Mouse (Mus musculus): ENCODE data around the gene Pbxip1.

The Pbxip1 gene

GRCm38 (mm10) chr3:89432606-89433005 is 3.9 kb upstream of the Pbxip1 start:
- no peak for DNase-seq (ENCODE audit: low spot score in 2 of 2)

GRCm38 (mm10) chr3:89434532-89434931 is 2.0 kb upstream of the Pbxip1 start:
- no peak for DNase-seq (ENCODE audit: low spot score in 2 of 2)

- no peak for DNase-seq (ENCODE audit: low spot score in 2 of 2)
These were observed 1.5 kb upstream of the Pbxip1 start for GRCm38 (mm10) chr3:89435041-89435440.

GRCm38 (mm10) chr3:89437269-89437668 is 763 bp downstream of the Pbxip1 start:
- no peak for DNase-seq (ENCODE audit: low spot score in 2 of 2)

GRCm38 (mm10) chr3:89440691-89441090 is 4.2 kb downstream of the Pbxip1 start:
- DNase-seq (ENCODE audit: low spot score in 2 of 2): no peak

GRCm38 (mm10) chr3:89448720-89449537 is 12.4 kb downstream of the Pbxip1 start:
- DNase-seq (ENCODE audit: low spot score in 2 of 2): no peak

GRCm38 (mm10) chr3:89449541-89449940 is 13.0 kb downstream of the Pbxip1 start:
- DNase-seq (ENCODE audit: low spot score in 2 of 2): peak in 1 of 2 experiments; percentile 63

- no peak for DNase-seq (ENCODE audit: low spot score in 2 of 2)
These were observed 15.4 kb downstream of the Pbxip1 start for GRCm38 (mm10) chr3:89451916-89452315.

GRCm38 (mm10) chr3:89454401-89455177 is 18.1 kb downstream of the Pbxip1 start, which contains the start of gene Pmvk:
Pmvk (plus strand) TSS chr3:89454541.
- no peak for DNase-seq (ENCODE audit: low spot score in 2 of 2)

- DNase-seq (ENCODE audit: low spot score in 2 of 2): no peak
These were observed 19.3 kb downstream of the Pbxip1 start for GRCm38 (mm10) chr3:89455786-89456285.

GRCm38 (mm10) chr3:89456726-89457665 is 20.5 kb downstream of the Pbxip1 start:
- DNase-seq (ENCODE audit: low spot score in 2 of 2): peak in 1 of 2 experiments; percentile 39

- no peak for DNase-seq (ENCODE audit: low spot score in 2 of 2)
These were observed 22.0 kb downstream of the Pbxip1 start for GRCm38 (mm10) chr3:89458372-89458964.

- DNase-seq (ENCODE audit: low spot score in 2 of 2): peak; percentile 80 to 90
These were observed 22.7 kb downstream of the Pbxip1 start for GRCm38 (mm10) chr3:89458965-89459807.

- DNase-seq (ENCODE audit: low spot score in 2 of 2): no peak
These were observed 31.8 kb downstream of the Pbxip1 start for GRCm38 (mm10) chr3:89468268-89468667.

GRCm38 (mm10) chr3:89472280-89472679 is 35.8 kb downstream of the Pbxip1 start:
- DNase-seq (ENCODE audit: low spot score in 2 of 2): no peak

- DNase-seq (ENCODE audit: low spot score in 2 of 2): no peak
These were observed 37.3 kb downstream of the Pbxip1 start for GRCm38 (mm10) chr3:89473838-89474237.

GRCm38 (mm10) chr3:89479055-89479454 is 42.5 kb downstream of the Pbxip1 start:
- no peak for DNase-seq (ENCODE audit: low spot score in 2 of 2)

GRCm38 (mm10) chr3:89481488-89481887 is 45.0 kb downstream of the Pbxip1 start:
- DNase-seq (ENCODE audit: low spot score in 2 of 2): no peak

GRCm38 (mm10) chr3:89482249-89482648 is 45.7 kb downstream of the Pbxip1 start:
- no peak for DNase-seq (ENCODE audit: low spot score in 2 of 2)

All from heart, adult 9 months (tissue).